Mouse (Mus musculus) cortical plate, adult 2 months (tissue): ENCODE results near the gene Dnajc3. TPM values are rescaled to one million over a fixed set of nuclear protein-coding genes. Genes with fewer than 3 reads are reported as not detected.

Source experiments
- H3K27ac ChIP-seq: fragments of 200-500 bp; 2 replicates; pipeline ENCODE4 v1.5.1; 2012; ENCODE audit warnings: low read length, control low read depth, inconsistent platforms; ENCODE audit not compliant: insufficient read depth
- H3K4me1 ChIP-seq: fragments of 200-500 bp; 2 replicates; pipeline ENCODE4 v1.6.1; 2011; ENCODE audit warnings: low read length; ENCODE audit not compliant: control insufficient read depth, insufficient read depth
- H3K4me3 ChIP-seq: fragments of 200-500 bp; 2 replicates; pipeline ENCODE4 v1.5.1; 2011; ENCODE audit warnings: mild to moderate bottlenecking, low read length, control low read depth; ENCODE audit not compliant: insufficient read depth
- CTCF ChIP-seq: fragments of 200-500 bp; IDR thresholded peaks from 2 replicates; pipeline ENCODE4 v1.5.1; 2011; ENCODE audit warnings: mild to moderate bottlenecking, control low read depth, low read length; ENCODE audit not compliant: insufficient read depth; ENCODE audit errors: extremely low read depth
- POLR2A ChIP-seq: fragments of 200-500 bp; IDR thresholded peaks from 2 replicates; pipeline ENCODE4 v1.6.1; 2011; ENCODE audit warnings: mild to moderate bottlenecking, low read length, control low read depth; ENCODE audit not compliant: insufficient read depth; ENCODE audit errors: extremely low read depth
- polyA plus RNA-seq: library from polyadenylated mRNA; depleted of rRNA; stranded (reverse); fragments of >200 nt; gene quantifications from 2 replicates; pipeline ENCODE4 v1.2.3, GENCODE M21; 2012

The Dnajc3 gene
- polyA plus RNA-seq, 1 experiment = 22.2 TPM

DNA sequence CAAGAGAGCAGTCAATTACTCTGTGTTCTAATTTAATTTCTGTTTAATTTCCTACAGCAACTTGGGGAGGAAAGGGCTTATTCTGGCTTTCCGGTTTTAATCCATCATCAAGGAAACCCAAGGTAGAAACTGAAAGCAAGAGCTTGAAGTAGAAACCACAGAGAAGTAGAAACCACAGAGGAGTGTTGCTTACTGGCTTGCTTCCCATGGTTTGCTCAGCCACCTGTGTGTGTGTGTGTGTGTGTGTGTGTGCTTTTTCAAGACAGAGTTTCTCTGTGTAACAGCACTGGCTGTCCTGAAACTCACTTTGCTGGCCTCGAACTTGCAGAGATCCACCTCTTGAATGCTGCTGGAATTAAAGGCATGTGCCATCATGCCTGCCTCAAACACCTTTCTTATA is 8.0 kb upstream of the Dnajc3 start:
- no peak overlapping the region for H3K4me3 ChIP-seq
- no peak overlapping the region for H3K27ac ChIP-seq
- TF ChIP-seq CTCF (no peak), POLR2A (no peak)
- no peaks in the 10 kb centered on the region; the same call in none of the 2 replicates for H3K4me1 ChIP-seq

DNA sequence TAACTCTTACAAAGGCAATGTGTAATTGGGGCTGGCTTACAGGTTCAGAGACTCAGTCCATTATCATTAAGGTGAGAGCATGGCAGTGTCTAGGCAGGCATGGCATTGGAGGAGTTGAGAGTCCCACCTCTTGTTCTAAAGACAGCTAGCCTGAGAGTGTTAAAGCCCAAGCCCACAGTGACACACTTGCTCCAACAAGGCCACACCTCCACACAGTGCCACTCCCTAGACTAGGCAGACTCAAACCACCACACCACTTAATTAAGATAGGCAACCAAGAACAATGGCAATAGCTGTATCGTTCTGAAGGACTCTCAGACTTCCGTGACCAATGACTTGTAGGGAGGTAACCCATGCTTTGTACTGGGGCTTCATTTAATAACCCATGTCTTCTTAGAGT is 7.0 kb upstream of the Dnajc3 start:
- TF ChIP-seq CTCF (no peak), POLR2A (no peak)
- Histone ChIP-seq H3K4me3 (no peak overlapping the region), H3K4me1 (no peaks in the 10 kb centered on the region; the same call in 1 of the 2 replicates), H3K27ac (no peak overlapping the region)

DNA sequence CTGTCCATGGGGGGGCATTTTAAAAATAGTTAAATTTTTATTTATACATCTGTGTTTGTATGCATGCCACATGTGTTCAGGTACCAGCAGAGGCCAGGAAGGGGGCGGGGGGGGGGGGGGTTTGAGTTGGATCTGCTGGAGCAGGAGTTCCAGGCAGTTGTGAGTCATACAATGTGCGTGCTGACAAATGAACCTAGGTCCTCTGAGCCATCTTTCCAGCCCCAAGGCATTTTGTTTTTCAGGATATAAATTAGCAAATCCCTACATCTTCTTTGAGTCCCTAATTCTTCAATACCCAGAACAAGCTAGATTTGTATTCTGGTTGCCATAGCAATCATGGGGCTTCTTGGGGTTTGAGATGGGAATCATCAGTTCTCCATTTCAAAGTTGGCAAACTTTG is 6.6 kb upstream of the Dnajc3 start:
- Histone ChIP-seq H3K27ac (no peak overlapping the region), H3K4me1 (no peaks in the 10 kb centered on the region; the same call in 1 of the 2 replicates), H3K4me3 (no peak overlapping the region)
- TF ChIP-seq POLR2A = no peak

DNA sequence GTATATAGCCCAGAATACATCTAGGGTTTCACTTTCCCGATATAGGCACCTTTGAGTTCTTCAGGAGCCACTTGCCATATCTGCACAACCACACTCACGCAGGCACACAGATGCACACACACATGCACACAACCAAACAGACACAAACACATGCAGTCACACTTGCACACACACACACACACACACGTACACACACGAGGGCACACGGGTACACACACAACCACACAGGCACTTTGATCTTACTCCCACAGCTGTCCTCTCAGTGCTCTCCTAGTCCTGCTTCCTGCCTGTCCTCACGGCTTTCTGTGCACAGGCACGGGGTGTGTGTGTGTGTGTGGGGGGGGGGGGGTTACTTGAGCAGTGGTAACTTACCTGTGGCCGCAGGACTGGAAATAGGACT is 4.8 kb upstream of the Dnajc3 start:
- Histone ChIP-seq H3K4me1 (no peaks in the 10 kb centered on the region; the same call in 1 of the 2 replicates), H3K4me3 (no peak overlapping the region), H3K27ac (no peak overlapping the region)
- no peak for TF ChIP-seq POLR2A
- TF ChIP-seq CTCF = no peak

DNA sequence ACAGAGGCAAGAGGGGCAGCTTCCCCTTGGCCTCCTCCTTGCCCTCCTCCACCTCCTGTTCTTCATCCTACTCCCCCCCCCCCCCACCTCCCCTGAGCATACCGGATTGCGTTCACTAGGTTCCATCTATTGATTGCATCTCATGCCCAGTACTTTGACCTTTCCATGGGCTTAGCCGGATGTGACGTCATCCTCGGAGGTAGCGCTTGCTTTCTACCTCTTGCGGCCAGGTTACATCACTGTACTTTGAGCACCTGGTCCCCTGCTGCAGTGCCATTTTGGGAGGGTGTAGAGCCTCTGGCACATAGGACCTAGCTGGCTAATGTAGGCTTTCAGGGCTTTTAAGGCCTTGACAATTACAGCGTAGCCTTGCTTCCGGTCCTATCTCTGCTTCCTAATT is 3.1 kb upstream of the Dnajc3 start:
- Histone ChIP-seq H3K4me1 (peaks cover 1% of the 10 kb centered on the region; the same call in 1 of the 2 replicates), H3K4me3 (no peak overlapping the region), H3K27ac (no peak overlapping the region)
- no peak for TF ChIP-seq POLR2A
- TF ChIP-seq CTCF = no peak

DNA sequence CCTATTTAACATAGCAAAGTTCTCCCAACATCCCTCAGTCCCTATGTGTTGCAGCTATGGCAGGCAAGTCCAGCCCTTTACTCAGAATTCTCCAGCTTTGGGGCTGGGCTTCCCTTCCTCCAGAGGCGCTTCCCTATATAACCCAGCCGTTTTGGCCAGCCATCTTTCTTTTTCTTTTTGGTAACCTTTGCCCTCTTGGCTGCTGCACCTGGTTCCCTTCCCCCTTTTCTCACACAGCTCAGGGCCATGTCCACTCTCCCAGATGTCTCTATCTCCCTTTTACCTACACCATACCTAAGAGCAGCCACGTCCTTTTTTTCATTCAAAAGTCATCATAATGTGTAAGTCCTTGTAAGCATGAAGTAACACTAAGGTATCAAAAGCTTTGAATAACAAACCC is 1.5 kb upstream of the Dnajc3 start:
- H3K27ac ChIP-seq = no peak overlapping the region
- TF ChIP-seq CTCF = no peak
- TF ChIP-seq POLR2A = no peak
- H3K4me1 ChIP-seq = peaks cover 3% of the 10 kb centered on the region
- H3K4me3 ChIP-seq = no peak overlapping the region

DNA sequence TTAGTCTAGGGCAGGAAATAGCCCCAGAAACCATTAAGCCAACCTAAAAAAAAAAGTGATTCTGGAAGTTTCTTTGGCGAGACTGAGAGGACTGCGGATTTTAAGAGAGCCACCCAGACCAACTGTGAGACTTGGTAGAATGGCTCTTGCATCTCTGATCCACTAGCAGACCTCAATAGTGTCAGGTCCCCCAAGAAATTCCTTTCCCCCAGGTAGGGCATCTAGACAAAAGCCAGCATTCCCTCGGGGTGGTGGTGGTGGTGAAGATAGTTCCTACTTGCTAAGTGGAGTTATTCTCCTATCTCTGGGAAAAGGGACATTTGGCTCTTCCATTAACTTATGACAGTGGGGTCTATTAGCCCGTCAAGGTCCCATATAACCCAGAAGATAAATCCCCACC is 824 bp upstream of the Dnajc3 start:
- Histone ChIP-seq H3K27ac (peak overlapping the region; percentile 19; the same call in 1 of the 2 replicates), H3K4me1 (peaks cover 4% of the 10 kb centered on the region), H3K4me3 (peak overlapping the region; percentile 53)
- TF ChIP-seq CTCF (no peak), POLR2A (no peak)

DNA sequence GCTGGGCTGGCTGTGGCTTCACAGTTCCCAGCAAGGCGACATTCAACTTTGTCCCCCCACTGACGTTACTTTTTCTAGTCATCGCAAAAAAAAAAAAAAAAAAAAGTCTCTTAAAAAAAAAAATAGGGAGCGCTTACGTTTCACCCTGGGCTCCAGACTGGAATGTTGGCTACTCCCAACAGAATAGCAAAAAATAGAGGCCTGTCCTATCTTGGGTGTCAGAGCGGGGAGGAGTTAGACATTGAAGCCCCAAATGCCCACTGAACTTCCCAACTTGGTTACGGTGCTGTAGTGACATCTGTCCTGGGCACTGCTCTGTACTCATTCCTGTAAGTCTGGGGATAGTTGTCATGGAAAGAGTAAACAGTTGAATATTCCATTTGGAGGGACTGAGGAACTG is 775 bp downstream of the Dnajc3 start:
- peak overlapping the region; percentile 97; the same call in 1 of the 2 replicates for H3K27ac ChIP-seq
- TF ChIP-seq POLR2A (no peak), CTCF (no peak)
- peak overlapping the region; percentile 53 for H3K4me3 ChIP-seq
- H3K4me1 ChIP-seq = peaks cover 6% of the 10 kb centered on the region

DNA sequence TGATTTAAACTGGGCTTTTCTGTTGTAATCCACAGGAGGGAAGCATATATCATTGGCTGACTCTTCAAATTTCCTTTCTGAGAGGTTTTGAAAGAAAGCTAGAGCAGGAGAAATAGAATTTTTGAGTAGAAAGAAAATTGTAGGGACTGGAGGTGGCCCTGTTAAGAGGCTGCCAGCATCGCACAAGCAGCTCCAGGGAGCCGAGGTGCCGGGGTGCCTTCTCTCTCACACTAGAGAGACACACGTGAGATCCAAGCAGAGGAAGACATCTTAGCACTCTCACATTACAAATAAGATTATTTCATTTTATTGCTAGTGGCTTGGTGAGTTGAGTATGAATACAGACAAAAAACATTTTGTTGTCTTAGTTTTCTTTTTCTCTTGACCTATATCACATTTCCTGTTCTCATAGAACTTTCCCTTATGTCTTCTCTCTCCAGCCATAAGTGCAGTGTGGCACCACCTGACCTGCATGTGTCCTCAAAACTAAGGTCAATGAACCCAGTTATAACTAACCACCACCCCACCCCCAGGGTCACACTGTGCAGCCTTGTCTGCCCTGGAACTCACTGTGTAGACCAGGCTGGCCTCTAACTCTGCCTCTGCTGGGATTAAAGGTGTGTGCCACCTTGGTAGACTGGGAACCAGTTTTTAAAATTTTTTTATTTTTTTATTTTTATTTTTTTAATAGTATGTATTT is 3.2 kb downstream of the Dnajc3 start:
- H3K27ac ChIP-seq = no peak overlapping the region
- TF ChIP-seq POLR2A (no peak), CTCF (no peak)
- peaks cover 6% of the 10 kb centered on the region for H3K4me1 ChIP-seq
- no peak overlapping the region for H3K4me3 ChIP-seq

DNA sequence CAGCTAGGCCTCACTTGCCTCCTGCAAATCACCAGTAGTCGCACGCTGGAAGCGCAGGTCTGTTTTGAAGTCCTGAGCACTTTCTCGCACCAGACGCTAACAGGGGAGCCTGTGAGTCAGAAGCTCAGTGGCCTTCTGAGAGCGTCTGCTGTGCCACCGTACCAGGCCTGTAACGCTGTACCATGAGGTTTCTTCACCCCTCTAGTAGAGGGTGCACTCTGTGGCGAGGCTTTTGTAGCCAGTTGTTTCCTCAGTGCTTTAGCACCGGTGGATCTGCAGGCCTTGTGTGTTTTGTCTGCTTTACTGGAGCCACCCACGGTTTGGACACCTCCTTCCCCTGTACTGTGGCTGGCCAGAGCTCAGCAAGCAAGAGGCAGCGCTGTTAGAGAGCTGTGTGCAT is 4.3 kb downstream of the Dnajc3 start:
- no peak overlapping the region for H3K4me3 ChIP-seq
- TF ChIP-seq CTCF (no peak), POLR2A (no peak)
- H3K27ac ChIP-seq = no peak overlapping the region
- peaks cover 6% of the 10 kb centered on the region for H3K4me1 ChIP-seq
